Mouse (Mus musculus): ENCODE data around the gene Abcf3. TPM values are rescaled to one million over a fixed set of nuclear protein-coding genes. Genes with fewer than 3 reads are reported as not detected.

Abcf3 gene
- polyA plus RNA-seq (2015; fragmentation: Illumina TruSeq; extraction: RNeasy Lipid Tissue Mini Kit (QIAGEN cat#74804); ENCODE audit: insufficient read depth, low read depth, low replicate concordance) = 25.1 TPM

DNA sequence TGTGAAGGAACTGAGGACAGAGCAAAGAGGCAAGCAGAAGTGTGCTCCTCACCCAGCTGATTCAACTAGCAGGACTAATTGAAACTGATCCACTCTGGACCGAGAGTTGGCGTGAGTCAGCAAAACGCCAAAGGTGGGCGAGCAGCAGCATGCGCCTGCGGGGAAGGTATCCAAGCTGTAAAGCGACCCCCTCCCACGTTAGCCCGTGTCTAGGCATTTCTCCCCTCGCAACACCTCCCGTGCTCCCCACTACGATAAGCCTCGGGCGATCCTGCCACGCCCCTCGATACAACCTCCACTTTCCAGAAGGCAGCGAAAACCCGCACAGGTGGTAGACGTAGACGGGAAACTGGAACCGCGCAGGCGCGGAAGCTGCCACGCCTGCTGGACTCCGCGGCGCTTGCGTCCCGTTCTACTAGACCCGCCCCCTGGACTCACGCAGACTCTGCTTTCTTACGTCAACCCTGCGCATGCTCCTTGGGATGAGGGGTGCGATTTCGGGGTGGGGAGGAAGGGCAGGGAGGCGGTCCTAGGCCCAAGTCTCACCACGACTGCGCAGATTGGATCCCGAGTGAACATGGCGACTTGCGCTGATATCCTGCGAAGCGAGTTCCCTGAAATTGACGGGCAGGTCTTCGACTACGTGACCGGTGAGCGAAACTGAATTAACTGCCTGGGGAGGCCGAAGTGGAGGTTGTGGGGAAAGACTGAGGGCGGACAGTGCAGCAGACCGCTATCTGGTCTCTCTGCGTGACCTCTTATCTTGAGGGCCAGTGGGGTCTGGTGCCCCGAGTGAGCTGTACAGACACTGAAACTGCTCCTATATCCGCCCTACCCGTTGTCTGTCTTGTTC lies at the start of gene Abcf3:
Gene Abcf3, plus strand, starts transcription at position 482 of the 853 bp plus-strand sequence.

GRCm38 (mm10) chr16:20498677-20499475 lies 49.5 kb upstream of the Abcf3 start, which contains the start of gene Eif2b5:
TSS of gene Eif2b5 (plus strand) at chr16:20498817.

GRCm38 (mm10) chr16:20516726-20517201 lies 31.6 kb upstream of the Abcf3 start, which contains the start of gene Dvl3:
TSS of gene Dvl3 (plus strand) at chr16:20516982.

DNA sequence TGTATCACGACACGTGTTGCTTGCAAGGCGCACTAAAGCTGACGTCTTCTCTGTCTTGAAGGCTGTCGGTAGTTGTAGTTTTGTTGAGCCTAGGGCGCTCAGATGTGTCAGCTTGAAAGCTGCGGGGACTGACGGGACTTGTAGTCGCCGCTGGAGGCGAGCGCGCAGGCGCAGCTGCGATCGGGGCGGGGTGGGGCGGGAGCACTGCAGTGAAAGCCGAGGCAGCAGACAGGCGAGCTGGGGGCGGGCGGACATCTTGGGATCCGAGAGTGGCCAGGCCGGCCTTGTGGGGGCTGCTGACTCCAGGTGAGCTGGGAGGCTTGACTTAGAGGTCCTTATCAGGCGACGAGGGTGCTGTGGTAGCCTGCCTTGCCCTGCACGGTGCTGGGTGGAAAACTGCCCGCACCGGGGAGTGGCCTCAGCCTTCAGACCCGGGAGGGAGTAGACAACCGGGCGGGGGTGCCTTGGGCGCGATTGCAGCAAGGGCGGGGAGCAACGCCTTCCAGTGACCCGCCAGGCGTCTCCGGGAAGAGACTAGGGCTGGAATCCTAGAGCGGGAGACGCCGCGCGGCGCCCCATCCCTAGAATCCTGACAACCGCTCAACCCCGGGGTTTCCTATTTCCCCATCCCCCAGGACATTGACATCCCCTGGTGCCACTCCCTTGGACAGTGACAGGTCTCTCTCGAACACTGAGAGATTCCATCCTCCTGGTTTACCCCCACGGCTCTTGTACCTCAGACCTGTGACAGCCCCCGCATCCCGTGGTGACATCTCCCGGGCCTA lies 12.9 kb upstream of the Abcf3 start, which contains the start of gene Ap2m1:
Gene Ap2m1, plus strand, starts transcription at position 183 of the 785 bp plus-strand sequence.

GRCm38 (mm10) chr16:20589366-20589938 lies 41.1 kb downstream of the Abcf3 start, which contains the start of gene Vwa5b2:
TSS of gene Vwa5b2 (plus strand) at chr16:20589471.

Other genes with a start within 250 kb of the Abcf3 start
- gene Parl, start 246.2 kb upstream of the Abcf3 start, polyA plus RNA-seq (2015; fragmentation: Illumina TruSeq; extraction: RNeasy Lipid Tissue Mini Kit (QIAGEN cat#74804); ENCODE audit: insufficient read depth, low read depth, low replicate concordance) = 18.7 TPM
- gene Cyp2ab1, start 223.2 kb upstream of the Abcf3 start, polyA plus RNA-seq (2015; fragmentation: Illumina TruSeq; extraction: RNeasy Lipid Tissue Mini Kit (QIAGEN cat#74804); ENCODE audit: insufficient read depth, low read depth, low replicate concordance) = 0.50 TPM
- 20.6 TPM for gene Abcc5, start 122.2 kb upstream of the Abcf3 start, polyA plus RNA-seq (2015; fragmentation: Illumina TruSeq; extraction: RNeasy Lipid Tissue Mini Kit (QIAGEN cat#74804); ENCODE audit: insufficient read depth, low read depth, low replicate concordance)
- gene Eif2b5, start 49.8 kb upstream of the Abcf3 start, polyA plus RNA-seq (2015; fragmentation: Illumina TruSeq; extraction: RNeasy Lipid Tissue Mini Kit (QIAGEN cat#74804); ENCODE audit: insufficient read depth, low read depth, low replicate concordance) = 21.2 TPM
- gene Dvl3, start 31.6 kb upstream of the Abcf3 start, polyA plus RNA-seq (2015; fragmentation: Illumina TruSeq; extraction: RNeasy Lipid Tissue Mini Kit (QIAGEN cat#74804); ENCODE audit: insufficient read depth, low read depth, low replicate concordance) = 14.7 TPM
- gene Ap2m1, start 13.1 kb upstream of the Abcf3 start, polyA plus RNA-seq (2015; fragmentation: Illumina TruSeq; extraction: RNeasy Lipid Tissue Mini Kit (QIAGEN cat#74804); ENCODE audit: insufficient read depth, low read depth, low replicate concordance) = 57.8 TPM
- 12.7 TPM for gene Vwa5b2, start 40.9 kb downstream of the Abcf3 start, polyA plus RNA-seq (2015; fragmentation: Illumina TruSeq; extraction: RNeasy Lipid Tissue Mini Kit (QIAGEN cat#74804); ENCODE audit: insufficient read depth, low read depth, low replicate concordance)
- gene Eef1akmt4, start 63.0 kb downstream of the Abcf3 start, polyA plus RNA-seq (2015; fragmentation: Illumina TruSeq; extraction: RNeasy Lipid Tissue Mini Kit (QIAGEN cat#74804); ENCODE audit: insufficient read depth, low read depth, low replicate concordance) = 4.9 TPM
- gene Gm49333, start 63.0 kb downstream of the Abcf3 start, polyA plus RNA-seq (2015; fragmentation: Illumina TruSeq; extraction: RNeasy Lipid Tissue Mini Kit (QIAGEN cat#74804); ENCODE audit: insufficient read depth, low read depth, low replicate concordance) = not detected
- gene Alg3, start 63.2 kb downstream of the Abcf3 start, polyA plus RNA-seq (2015; fragmentation: Illumina TruSeq; extraction: RNeasy Lipid Tissue Mini Kit (QIAGEN cat#74804); ENCODE audit: insufficient read depth, low read depth, low replicate concordance) = 9.1 TPM
- gene Camk2n2, start 72.7 kb downstream of the Abcf3 start, polyA plus RNA-seq (2015; fragmentation: Illumina TruSeq; extraction: RNeasy Lipid Tissue Mini Kit (QIAGEN cat#74804); ENCODE audit: insufficient read depth, low read depth, low replicate concordance) = 3.7 TPM
- 0.79 TPM for gene Ece2, start 81.3 kb downstream of the Abcf3 start, polyA plus RNA-seq (2015; fragmentation: Illumina TruSeq; extraction: RNeasy Lipid Tissue Mini Kit (QIAGEN cat#74804); ENCODE audit: insufficient read depth, low read depth, low replicate concordance)
- gene Psmd2, start 103.1 kb downstream of the Abcf3 start, polyA plus RNA-seq (2015; fragmentation: Illumina TruSeq; extraction: RNeasy Lipid Tissue Mini Kit (QIAGEN cat#74804); ENCODE audit: insufficient read depth, low read depth, low replicate concordance) = 33.6 TPM
- gene Eif4g1, start 119.7 kb downstream of the Abcf3 start, polyA plus RNA-seq (2015; fragmentation: Illumina TruSeq; extraction: RNeasy Lipid Tissue Mini Kit (QIAGEN cat#74804); ENCODE audit: insufficient read depth, low read depth, low replicate concordance) = 81.8 TPM
- gene Fam131a, start 144.7 kb downstream of the Abcf3 start, polyA plus RNA-seq (2015; fragmentation: Illumina TruSeq; extraction: RNeasy Lipid Tissue Mini Kit (QIAGEN cat#74804); ENCODE audit: insufficient read depth, low read depth, low replicate concordance) = 3.5 TPM
- gene Polr2h, start 169.1 kb downstream of the Abcf3 start, polyA plus RNA-seq (2015; fragmentation: Illumina TruSeq; extraction: RNeasy Lipid Tissue Mini Kit (QIAGEN cat#74804); ENCODE audit: insufficient read depth, low read depth, low replicate concordance) = 9.7 TPM
- 4.5 TPM for gene Clcn2, start 169.2 kb downstream of the Abcf3 start, polyA plus RNA-seq (2015; fragmentation: Illumina TruSeq; extraction: RNeasy Lipid Tissue Mini Kit (QIAGEN cat#74804); ENCODE audit: insufficient read depth, low read depth, low replicate concordance)
- 1.8 TPM for gene Chrd, start 184.6 kb downstream of the Abcf3 start, polyA plus RNA-seq (2015; fragmentation: Illumina TruSeq; extraction: RNeasy Lipid Tissue Mini Kit (QIAGEN cat#74804); ENCODE audit: insufficient read depth, low read depth, low replicate concordance)
- not detected for gene Thpo, start 185.9 kb downstream of the Abcf3 start, polyA plus RNA-seq (2015; fragmentation: Illumina TruSeq; extraction: RNeasy Lipid Tissue Mini Kit (QIAGEN cat#74804); ENCODE audit: insufficient read depth, low read depth, low replicate concordance)

Measured in pancreas, adult 10 weeks (tissue).